ENCODE assay signal across 10 mouse cellular contexts in the genomic region with DNA sequence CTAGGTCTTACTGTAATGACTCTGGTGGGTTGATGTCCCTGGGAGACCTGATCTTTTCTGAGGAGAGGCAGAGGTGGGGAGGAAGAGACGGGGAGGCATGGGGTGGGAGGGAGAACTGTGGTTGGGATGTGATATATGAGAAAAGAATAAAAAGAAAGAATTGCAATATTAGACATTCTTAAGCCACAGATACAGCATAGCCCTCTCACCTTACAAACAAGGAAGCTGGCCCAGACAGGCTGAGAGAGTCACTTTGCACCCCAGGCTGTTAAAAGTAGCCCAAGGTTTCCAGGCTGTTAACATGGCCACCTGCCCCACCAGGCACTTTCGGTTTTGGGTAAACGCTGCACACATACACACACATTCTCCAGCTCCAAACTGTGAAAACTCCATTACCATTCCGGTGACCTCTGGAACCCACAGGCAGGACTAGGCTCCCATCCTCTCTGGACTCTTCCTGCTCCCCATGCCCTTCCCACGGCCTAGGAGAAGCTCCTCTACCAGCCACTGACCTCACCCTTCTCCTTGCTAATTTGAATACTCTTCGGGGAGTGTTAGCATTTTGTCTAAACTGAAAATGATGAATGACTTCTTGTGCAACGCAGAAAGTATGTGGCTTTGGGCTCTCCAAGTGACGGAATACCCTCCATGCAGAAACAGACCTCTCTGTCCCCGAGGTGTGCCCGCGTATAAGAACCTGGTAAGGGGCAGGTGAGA.
DNase-seq lines count a peak whose midpoint lies in the region; ATAC-seq and TF ChIP-seq lines count a peak whose summit lies in the region.
"Had no signal": no experiment of that assay in that cellular context is flagged by ENCODE, and none has a peak within 500 bp of the region (broad histone marks: within the 10 kb centered on the region; RNA-seq: fewer than 3 reads in every experiment).

No protein-coding gene starts in this region.

- peak overlapping the region; percentile 70 for H3K27ac ChIP-seq in macrophage
- H3K27ac ChIP-seq in stomach, postnatal 0 days (replicated peaks), result no peak overlapping the region
- H3K27ac ChIP-seq: hindbrain, embryonic 10.5 days; lung, embryonic 15.5 days had no signal

- no peaks in the 10 kb centered on the region for H3K27me3 ChIP-seq in stomach, postnatal 0 days (ENCODE audit: control insufficient read depth, insufficient read depth, low read length)
- H3K27me3 ChIP-seq: lung, embryonic 15.5 days had no signal

- no peaks in the 10 kb centered on the region; the same call in 1 of the 2 replicates for H3K4me1 ChIP-seq in stomach, postnatal 0 days (replicated peaks; ENCODE audit: control insufficient read depth, insufficient read depth)
- H3K4me1 ChIP-seq: lung, embryonic 15.5 days had no signal

- peak overlapping the region; percentile 5 for H3K4me2 ChIP-seq in stomach, postnatal 0 days (replicated peaks; ENCODE audit: low read depth)
- H3K4me2 ChIP-seq: lung, embryonic 15.5 days had no signal

- no peaks in the 10 kb centered on the region for H3K79me2 ChIP-seq in macrophage (ENCODE audit: inconsistent target)

- TF ChIP-seq CTCF in stomach, postnatal 0 days (IDR thresholded peaks at IDR 0.05; ENCODE audit: low read depth), result no peak

- 8% methylated on average over 11 of the region's 11 CpGs for WGBS in macrophage (ENCODE audit: missing documents)
- WGBS in stomach, postnatal 0 days, result 38% methylated on average over 11 of the region's 11 CpGs

- no peaks in the 10 kb centered on the region for H3K36me3 ChIP-seq in macrophage (ENCODE audit: inconsistent target)
- H3K36me3 ChIP-seq in stomach, postnatal 0 days (ENCODE audit: control insufficient read depth, insufficient read depth, low read length), result no peaks in the 10 kb centered on the region
- H3K36me3 ChIP-seq: hindbrain, embryonic 10.5 days; lung, embryonic 15.5 days had no signal

- no peak for TF ChIP-seq EP300 in stomach, postnatal 0 days (optimal IDR thresholded peaks at IDR 0.05)

- H3K9ac ChIP-seq in stomach, postnatal 0 days (ENCODE audit: low read length), result no peak overlapping the region
- H3K9ac ChIP-seq: lung, embryonic 15.5 days had no signal

- no peak for ATAC-seq in stomach, postnatal 0 days (ENCODE audit: low FRiP score, low TSS enrichment)
- no peak for ATAC-seq in inflammation-experienced regulatory T-cells, adult 6 months

- H3K9me3 ChIP-seq in stomach, postnatal 0 days (ENCODE audit: control insufficient read depth, low read length), result no peaks in the 10 kb centered on the region
- H3K9me3 ChIP-seq: hindbrain, embryonic 10.5 days; lung, embryonic 15.5 days had no signal

- peak; percentile 14 for DNase-seq in kidney, adult 9 months
- no peak for DNase-seq in kidney, postnatal 36 days
- peak; percentile 18 to 41 for DNase-seq in spleen, postnatal 36 days (ENCODE audit: low spot score in 2 of 2)
- no peak for DNase-seq in spleen, postnatal 14 days (ENCODE audit: low spot score in 2 of 2)
- no peak for DNase-seq in stomach, postnatal 0 days (ENCODE audit: low spot score)
- DNase-seq in urinary bladder, adult 2 months (ENCODE audit: low spot score), result no peak

- H3K4me3 ChIP-seq in macrophage (ENCODE audit: inconsistent target), result peak overlapping the region; percentile 23; the same call in 1 of the 2 replicates
- H3K4me3 ChIP-seq in stomach, postnatal 0 days (ENCODE audit: low read depth, low read length), result no peak overlapping the region
- H3K4me3 ChIP-seq: hindbrain, embryonic 10.5 days; lung, embryonic 15.5 days had no signal

Comparison
In these comparisons a context has a peak if more than half of its experiments do, and no peak if none do; other contexts are left out.
1. DNase-seq: peak in kidney, adult 9 months (single experiment) and spleen, postnatal 36 days (2 of 2); none in kidney, postnatal 36 days (0 of 2), spleen, postnatal 14 days (0 of 2), stomach, postnatal 0 days (single experiment) and urinary bladder, adult 2 months (single experiment).